Mouse (Mus musculus) megakaryocyte, embryonic 14.5 days (primary cell): ENCODE results near the gene Sephs2. TPM values are rescaled to one million over a fixed set of nuclear protein-coding genes. Genes with fewer than 3 reads are reported as not detected.

Experiments used
- H3K27me3 ChIP-seq: replicated peaks from 2 replicates; pipeline ENCODE3; 2012; ENCODE audit warnings: inconsistent platforms
- H3K36me3 ChIP-seq: replicated peaks from 2 replicates; pipeline ENCODE3; 2012; ENCODE audit warnings: low read length, inconsistent platforms, mixed read lengths
- H3K4me1 ChIP-seq: 2 replicates; pipeline ENCODE4 v1.6.1; 2012; ENCODE audit warnings: inconsistent platforms
- H3K4me3 ChIP-seq: replicated peaks from 2 replicates; pipeline ENCODE3; 2012; ENCODE audit warnings: moderate library complexity, mild to moderate bottlenecking, inconsistent platforms
- H3K9me3 ChIP-seq: 2 replicates; pipeline ENCODE4 v1.6.1; 2012; ENCODE audit warnings: inconsistent platforms
- FLI1 ChIP-seq: IDR thresholded peaks from 2 replicates; pipeline ENCODE4 v1.6.1; 2012; ENCODE audit warnings: low read length, inconsistent platforms, mixed read lengths
- GATA1 ChIP-seq: IDR thresholded peaks from 3 replicates; pipeline ENCODE4 v1.6.1; 2012; ENCODE audit warnings: mixed read lengths, low read length, inconsistent platforms, borderline replicate concordance
- polyA plus RNA-seq: library from polyadenylated mRNA; stranded (reverse); fragments of >175 nt; gene quantifications from 2 replicates; pipeline ENCODE4 v1.2.3, GENCODE M21; 2012; ENCODE audit warnings: low replicate concordance; ENCODE audit not compliant: insufficient read depth

The Sephs2 gene
- polyA plus RNA-seq, 1 experiment: 32.9 TPM

GRCm38 (mm10) chr7:127290142-127290541 is 16.3 kb upstream of the Sephs2 start:
- TF ChIP-seq FLI1: no peak
- no peak for TF ChIP-seq GATA1
- Histone ChIP-seq H3K4me3 (peak overlapping the region; percentile 46), H3K36me3 (peaks cover 2% of the 10 kb centered on the region), H3K27me3 (peaks cover 6% of the 10 kb centered on the region), H3K9me3 (no peaks in the 10 kb centered on the region), H3K4me1 (peaks cover 68% of the 10 kb centered on the region)

GRCm38 (mm10) chr7:127289306-127289705 is 15.5 kb upstream of the Sephs2 start:
- peaks cover 6% of the 10 kb centered on the region for H3K27me3 ChIP-seq
- peaks cover 73% of the 10 kb centered on the region for H3K4me1 ChIP-seq
- H3K36me3 ChIP-seq: peaks cover 2% of the 10 kb centered on the region
- no peaks in the 10 kb centered on the region for H3K9me3 ChIP-seq
- H3K4me3 ChIP-seq: peak overlapping the region; percentile 59
- TF ChIP-seq FLI1: no peak
- no peak for TF ChIP-seq GATA1

GRCm38 (mm10) chr7:127287940-127288339 is 14.1 kb upstream of the Sephs2 start:
- H3K36me3 ChIP-seq: peaks cover 2% of the 10 kb centered on the region
- H3K4me1 ChIP-seq: peaks cover 74% of the 10 kb centered on the region
- no peak for TF ChIP-seq FLI1
- TF ChIP-seq GATA1: no peak
- no peaks in the 10 kb centered on the region for H3K9me3 ChIP-seq
- H3K4me3 ChIP-seq: no peak overlapping the region
- peaks cover 6% of the 10 kb centered on the region for H3K27me3 ChIP-seq

- H3K9me3 ChIP-seq: no peaks in the 10 kb centered on the region
- H3K4me1 ChIP-seq: peaks cover 91% of the 10 kb centered on the region
- TF ChIP-seq GATA1 (no peak), FLI1 (no peak)
Measured at GRCm38 (mm10) chr7:127285154-127285553, 11.3 kb upstream of the Sephs2 start.

GRCm38 (mm10) chr7:127282190-127282589 is 8.3 kb upstream of the Sephs2 start:
- peaks cover 92% of the 10 kb centered on the region for H3K4me1 ChIP-seq
- no peaks in the 10 kb centered on the region for H3K9me3 ChIP-seq
- TF ChIP-seq FLI1: no peak
- no peak for TF ChIP-seq GATA1
- no peak overlapping the region for H3K4me3 ChIP-seq
- H3K36me3 ChIP-seq: no peaks in the 10 kb centered on the region
- H3K27me3 ChIP-seq: no peaks in the 10 kb centered on the region

More at GRCm38 (mm10) chr7:127285154-127285553, 11.3 kb upstream of the Sephs2 start:
- Histone ChIP-seq H3K27me3 (peaks cover under 1% of the 10 kb centered on the region), H3K36me3 (peaks cover 2% of the 10 kb centered on the region), H3K4me3 (no peak overlapping the region)

GRCm38 (mm10) chr7:127281114-127281513 is 7.3 kb upstream of the Sephs2 start:
- H3K9me3 ChIP-seq: no peaks in the 10 kb centered on the region
- peak; percentile 30; the same call in 1 of the 2 replicates for TF ChIP-seq FLI1
- TF ChIP-seq GATA1: no peak; the same call in 2 of the 3 replicates
- H3K4me1 ChIP-seq: peaks cover 95% of the 10 kb centered on the region
- H3K27me3 ChIP-seq: no peaks in the 10 kb centered on the region
- peak overlapping the region; percentile 74 for H3K4me3 ChIP-seq
- H3K36me3 ChIP-seq: no peaks in the 10 kb centered on the region

GRCm38 (mm10) chr7:127280092-127280491 is 6.2 kb upstream of the Sephs2 start:
- Histone ChIP-seq H3K36me3 (no peaks in the 10 kb centered on the region), H3K9me3 (no peaks in the 10 kb centered on the region), H3K27me3 (no peaks in the 10 kb centered on the region), H3K4me3 (no peak overlapping the region), H3K4me1 (peaks cover 90% of the 10 kb centered on the region)
- no peak for TF ChIP-seq GATA1
- TF ChIP-seq FLI1: no peak

GRCm38 (mm10) chr7:127278311-127278710 is 4.5 kb upstream of the Sephs2 start:
- H3K4me1 ChIP-seq: peaks cover 88% of the 10 kb centered on the region
- TF ChIP-seq FLI1 (no peak), GATA1 (no peak)
- no peaks in the 10 kb centered on the region for H3K9me3 ChIP-seq
- H3K36me3 ChIP-seq: no peaks in the 10 kb centered on the region
- H3K27me3 ChIP-seq: no peaks in the 10 kb centered on the region
- peak overlapping the region; percentile 85 for H3K4me3 ChIP-seq

- TF ChIP-seq GATA1 (no peak), FLI1 (no peak)
- H3K4me1 ChIP-seq: peaks cover 90% of the 10 kb centered on the region
- peaks cover 12% of the 10 kb centered on the region for H3K36me3 ChIP-seq
- H3K27me3 ChIP-seq: no peaks in the 10 kb centered on the region
- no peak overlapping the region for H3K4me3 ChIP-seq
- H3K9me3 ChIP-seq: no peaks in the 10 kb centered on the region
Measured at GRCm38 (mm10) chr7:127276519-127276961, 2.7 kb upstream of the Sephs2 start.

- Histone ChIP-seq H3K27me3 (no peaks in the 10 kb centered on the region), H3K36me3 (peaks cover 33% of the 10 kb centered on the region), H3K9me3 (peaks cover 2% of the 10 kb centered on the region), H3K4me3 (peak overlapping the region; percentile 91), H3K4me1 (peaks cover 84% of the 10 kb centered on the region)
- no peak for TF ChIP-seq FLI1
- no peak for TF ChIP-seq GATA1
Measured at GRCm38 (mm10) chr7:127273118-127273923, 534 bp downstream of the Sephs2 start.
